Mouse (Mus musculus) spleen, postnatal 36 days (tissue): ENCODE results near the gene Kcne3.

Source experiments
- DNase-seq, 2 experiments: peaks; one replicate each; pipeline ENCODE4 v3.0.0; 2022; ENCODE audit warnings: low spot score in 2 of 2, mixed read lengths in 1 of 2

Kcne3 gene

GRCm38 (mm10) chr7:100181614-100182013, 5.3 kb downstream of the Kcne3 start:
- no peak for DNase-seq

- DNase-seq, result peak; percentile 2 to 22
Observed at GRCm38 (mm10) chr7:100182388-100182787, 6.1 kb downstream of the Kcne3 start.

- peak in 1 of 2 experiments; percentile 13 for DNase-seq
Observed at GRCm38 (mm10) chr7:100187601-100188000, 11.3 kb downstream of the Kcne3 start.

DNA sequence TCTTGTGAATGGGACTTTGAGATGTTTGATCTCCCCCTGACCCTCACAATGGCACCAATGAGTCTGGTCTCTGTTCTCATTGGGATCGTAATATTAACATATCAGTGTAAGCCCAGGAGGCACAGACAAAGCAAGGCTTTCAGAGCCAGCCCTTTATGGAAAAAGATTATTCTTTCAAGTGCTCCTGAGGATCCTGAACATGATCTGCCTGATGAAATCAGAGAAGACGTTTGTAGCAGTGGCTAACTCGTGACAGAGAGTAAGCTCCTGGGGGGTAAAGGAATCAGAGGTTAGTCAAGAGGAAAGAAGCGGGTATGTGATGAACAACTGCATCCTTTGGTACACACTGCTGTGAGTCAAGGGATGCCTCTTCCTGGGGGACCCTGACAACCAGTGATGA, 13.9 kb downstream of the Kcne3 start:
- DNase-seq, result no peak

DNA sequence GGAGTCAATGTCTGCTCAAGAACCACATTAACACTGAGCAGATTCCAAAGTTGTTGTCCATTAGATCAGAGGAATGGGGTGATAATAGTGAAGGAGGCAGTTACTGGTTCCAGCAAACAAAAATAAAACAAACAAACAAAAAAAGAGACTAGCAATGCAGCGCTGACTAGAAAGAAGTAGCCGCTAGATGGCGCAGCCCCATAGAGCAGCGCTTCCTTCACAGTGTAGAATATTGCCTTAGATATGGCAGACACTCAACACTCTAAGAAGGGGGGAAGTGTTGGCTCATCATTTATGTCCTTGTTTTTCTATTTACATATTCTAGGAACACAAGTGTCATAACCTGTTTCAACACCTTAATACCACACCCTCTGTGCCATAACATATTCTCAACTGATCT, 14.5 kb downstream of the Kcne3 start:
- peak; percentile 37 to 43 for DNase-seq

- no peak for DNase-seq
Observed at GRCm38 (mm10) chr7:100201191-100201590, 24.9 kb downstream of the Kcne3 start.

- DNase-seq, result no peak
Observed at GRCm38 (mm10) chr7:100203616-100204015, 27.3 kb downstream of the Kcne3 start.

DNA sequence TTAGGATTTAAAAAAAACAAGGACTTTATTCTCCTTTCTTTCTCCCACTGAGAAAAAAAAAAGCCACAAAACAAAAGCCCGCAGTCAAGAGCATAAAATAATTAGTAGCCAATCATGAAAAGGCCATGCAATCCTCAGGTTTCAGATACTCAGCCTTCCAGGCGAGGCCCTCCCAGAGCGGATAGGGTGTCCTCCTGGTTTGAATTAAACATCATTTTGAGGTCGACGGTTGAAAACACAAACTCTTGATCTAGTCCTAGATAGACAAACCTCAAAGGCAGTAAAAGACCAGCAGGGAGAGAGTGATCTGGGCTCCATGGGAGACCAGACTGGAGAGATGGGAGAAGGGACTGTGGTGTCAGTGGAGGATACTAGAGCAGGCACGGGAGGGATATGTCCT, 28.6 kb downstream of the Kcne3 start:
- no peak for DNase-seq

GRCm38 (mm10) chr7:100206144-100206543, 29.8 kb downstream of the Kcne3 start:
- no peak for DNase-seq

DNA sequence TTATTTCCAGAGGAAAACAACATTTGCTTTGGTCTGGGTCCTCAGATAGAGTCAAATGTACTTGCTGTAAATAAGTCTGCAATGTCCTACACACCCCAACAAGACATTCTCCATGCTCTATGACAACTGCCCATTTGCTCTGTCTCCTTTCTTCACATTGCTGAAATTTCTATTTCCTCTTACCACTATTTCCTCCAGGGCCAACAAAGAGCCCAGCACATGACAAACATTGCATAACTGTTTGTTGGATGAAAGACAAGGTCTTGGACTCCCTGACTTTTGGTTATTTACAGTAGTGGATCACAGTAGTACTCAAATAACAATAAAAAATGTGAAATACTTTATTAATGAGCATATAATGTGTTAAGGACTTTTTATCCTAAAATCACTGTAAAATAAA, 31.6 kb downstream of the Kcne3 start:
- no peak for DNase-seq

DNA sequence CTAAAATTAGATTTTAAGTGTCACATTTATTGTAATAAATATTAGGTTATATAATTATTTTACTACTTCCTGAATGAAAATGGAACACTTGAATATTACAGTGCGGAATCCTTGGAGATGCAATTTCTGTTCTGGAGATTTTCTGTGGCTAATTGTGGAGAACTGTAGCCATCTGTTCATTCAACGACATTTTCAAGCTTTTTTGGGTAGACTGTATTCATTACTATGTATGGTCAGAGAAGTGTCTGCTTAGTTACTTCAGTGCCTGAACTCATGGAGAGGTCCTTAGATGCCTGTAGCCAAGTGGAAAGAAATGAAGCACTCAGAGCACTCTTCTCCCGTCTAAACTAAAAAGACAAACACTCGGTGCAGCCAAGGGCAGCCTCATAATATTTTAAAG, 38.0 kb downstream of the Kcne3 start:
- DNase-seq, result no peak

DNA sequence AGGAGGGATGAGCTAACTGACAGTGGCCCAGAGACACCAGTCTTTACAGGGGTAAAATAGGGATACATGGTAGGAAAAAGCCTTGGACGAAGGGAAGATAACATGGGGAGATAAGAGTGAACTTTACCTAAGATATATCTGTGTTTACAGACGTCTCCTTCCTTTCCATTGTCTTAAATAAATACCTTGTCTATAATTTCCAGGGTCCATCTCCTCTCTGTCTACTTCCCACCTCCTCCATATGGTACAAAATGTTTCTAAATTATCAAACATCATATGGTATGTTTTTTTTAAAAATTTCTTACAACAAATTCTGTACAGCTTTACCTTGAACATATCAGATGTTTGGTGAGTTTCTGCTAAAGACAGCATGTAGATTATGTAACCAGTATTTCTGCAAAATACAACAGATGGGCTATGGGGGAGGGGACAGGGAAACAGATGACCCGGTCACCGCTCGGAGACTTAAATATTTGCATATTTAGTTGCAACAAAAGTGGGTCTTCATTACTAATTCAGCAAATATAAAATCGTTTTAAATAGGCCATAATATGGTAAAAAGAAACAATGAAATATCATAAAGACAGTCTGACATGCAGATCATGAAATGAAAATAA, 38.9 kb downstream of the Kcne3 start:
- no peak for DNase-seq

DNA sequence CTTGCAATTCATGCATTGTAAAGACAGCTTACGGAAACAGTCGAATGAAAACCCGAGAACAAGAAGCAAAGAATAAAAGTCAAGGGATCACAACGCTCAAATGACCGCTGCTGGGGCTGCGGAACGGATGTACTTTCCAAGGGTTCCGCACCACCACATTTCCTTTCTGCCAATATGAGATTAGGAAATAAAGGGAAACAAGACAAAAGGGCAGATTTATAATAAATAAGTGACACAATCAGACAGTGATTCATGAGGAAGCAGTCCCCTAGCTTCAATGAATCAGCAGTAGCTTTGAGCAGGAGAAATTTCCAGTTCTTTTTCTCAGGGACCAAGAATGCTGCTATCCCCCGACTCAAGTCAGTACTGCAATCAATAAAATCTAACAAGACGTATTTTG, 39.7 kb downstream of the Kcne3 start:
- DNase-seq, result no peak

- DNase-seq, result no peak
Observed at GRCm38 (mm10) chr7:100216601-100217565, 40.6 kb downstream of the Kcne3 start.

DNA sequence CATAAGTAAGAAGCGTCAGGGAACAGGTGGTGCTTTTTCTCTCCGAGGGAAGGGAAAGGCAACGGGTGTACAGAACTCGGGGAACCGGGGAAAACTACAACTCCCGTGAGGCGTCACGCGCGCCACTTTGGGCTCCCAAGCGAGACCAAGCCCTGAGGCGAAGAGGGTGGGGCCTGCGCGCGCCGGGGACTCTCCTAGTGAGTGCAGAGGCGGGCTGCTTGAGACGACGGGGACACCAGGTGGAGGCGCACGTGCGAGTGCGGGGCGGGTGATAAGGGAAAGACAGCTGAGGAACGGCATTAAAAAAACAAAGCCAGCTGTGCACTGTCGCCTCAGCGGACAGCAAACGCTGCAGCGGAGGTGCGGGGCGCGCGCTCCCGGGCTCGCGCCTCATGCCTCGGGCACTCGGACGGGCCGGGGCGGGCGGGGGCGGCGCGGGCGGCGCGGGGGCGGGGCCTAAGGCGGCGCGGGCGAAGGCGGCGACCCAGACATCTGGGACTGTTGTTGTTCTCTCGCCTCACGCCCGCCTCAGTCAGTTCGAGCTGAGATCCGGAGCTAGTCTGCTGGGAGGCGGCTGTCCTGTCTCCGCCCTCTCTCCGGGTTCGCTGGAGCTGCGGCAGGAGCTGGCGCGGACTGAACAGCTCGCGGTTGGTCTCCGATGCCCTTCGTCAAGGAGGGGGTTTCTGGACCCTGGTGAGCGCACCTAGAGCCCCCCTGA, 51.0 kb downstream of the Kcne3 start, which contains the start of gene Pgm2l1:
Gene Pgm2l1 (plus strand): TSS at position 237 of the 718 bp plus-strand sequence.
- peak; percentile 97 to 98 for DNase-seq

GRCm38 (mm10) chr7:100227896-100228525, 51.7 kb downstream of the Kcne3 start:
- peak; percentile 22 to 41 for DNase-seq

- DNase-seq, result no peak
Observed at GRCm38 (mm10) chr7:100228957-100229356, 52.7 kb downstream of the Kcne3 start.

DNA sequence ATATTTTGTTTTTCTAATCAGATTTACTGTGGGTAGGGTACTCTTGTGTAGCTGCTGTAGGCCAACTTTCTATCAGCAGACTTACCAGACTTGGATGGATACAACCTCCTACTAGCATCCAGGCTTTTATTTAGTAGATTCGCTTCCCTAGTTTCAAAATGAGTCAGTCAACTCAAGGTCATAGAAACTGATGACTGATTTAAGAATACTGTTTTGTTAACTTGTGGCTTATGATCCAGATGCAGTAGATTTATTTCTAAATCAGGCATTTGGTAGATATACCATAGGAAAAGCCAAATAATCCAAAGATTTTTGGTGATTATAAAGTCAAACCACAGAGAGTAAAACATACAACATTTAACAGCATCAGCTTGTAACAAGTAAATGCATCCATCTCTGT, 54.3 kb downstream of the Kcne3 start:
- no peak for DNase-seq

DNA sequence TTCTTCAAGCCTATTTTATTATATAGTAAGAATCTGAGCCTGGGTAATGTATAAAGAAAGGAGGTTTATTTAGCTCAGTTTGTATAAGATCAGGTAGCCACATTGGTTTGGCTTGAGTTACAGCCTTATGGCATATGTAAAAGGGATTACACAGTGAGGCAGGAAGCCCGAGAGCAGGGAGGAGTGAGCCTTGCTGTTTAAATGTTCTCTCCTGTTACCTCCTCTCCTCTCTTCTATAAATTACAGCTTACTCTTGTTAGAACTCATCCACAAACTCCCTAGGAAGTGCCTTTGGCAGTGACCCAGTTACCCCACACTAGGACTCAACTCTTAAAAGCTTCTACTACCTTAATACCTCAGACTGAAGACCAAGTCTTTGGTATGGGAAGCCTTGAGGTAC, 55.4 kb downstream of the Kcne3 start:
- no peak for DNase-seq

GRCm38 (mm10) chr7:100233681-100234080, 57.4 kb downstream of the Kcne3 start:
- DNase-seq, result no peak
